Mouse (Mus musculus): ENCODE results near the gene Igf1r.
"Not testable (repeated sequence)": the region's sequence is repeated elsewhere in the genome, so short reads cannot be mapped to it uniquely, and the experiment has no call there.

The Igf1r gene

GRCm38 (mm10) chr7:68266691-68267090 lies 314.1 kb downstream of the Igf1r start:
- no peak for DNase-seq (ENCODE audit: low spot score in 2 of 2)

- no peak for DNase-seq (ENCODE audit: low spot score in 2 of 2)
Measured at GRCm38 (mm10) chr7:68270551-68270950, 317.9 kb downstream of the Igf1r start.

GRCm38 (mm10) chr7:68271816-68272215 lies 319.2 kb downstream of the Igf1r start:
- DNase-seq (ENCODE audit: low spot score in 2 of 2) = no peak

DNA sequence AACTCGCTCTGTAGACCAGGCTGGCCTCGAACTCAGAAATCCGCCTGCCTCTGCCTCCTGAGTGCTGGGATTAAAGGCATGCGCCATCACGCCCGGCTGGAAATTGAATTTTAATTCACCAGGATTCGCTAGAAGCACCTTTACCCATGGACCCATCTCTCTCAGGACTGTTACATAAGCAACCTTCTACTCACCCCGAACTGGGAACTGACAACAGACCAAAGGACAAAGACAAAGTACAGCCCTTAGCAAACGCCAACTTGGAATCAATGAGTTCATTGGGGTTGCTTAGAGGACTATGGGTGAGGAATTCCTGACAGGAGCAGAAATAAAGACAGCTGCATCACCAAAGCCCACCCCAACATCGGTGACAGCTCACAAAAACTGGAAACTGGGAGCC lies 320.0 kb downstream of the Igf1r start:
- no peak for DNase-seq (ENCODE audit: low spot score in 2 of 2)

DNA sequence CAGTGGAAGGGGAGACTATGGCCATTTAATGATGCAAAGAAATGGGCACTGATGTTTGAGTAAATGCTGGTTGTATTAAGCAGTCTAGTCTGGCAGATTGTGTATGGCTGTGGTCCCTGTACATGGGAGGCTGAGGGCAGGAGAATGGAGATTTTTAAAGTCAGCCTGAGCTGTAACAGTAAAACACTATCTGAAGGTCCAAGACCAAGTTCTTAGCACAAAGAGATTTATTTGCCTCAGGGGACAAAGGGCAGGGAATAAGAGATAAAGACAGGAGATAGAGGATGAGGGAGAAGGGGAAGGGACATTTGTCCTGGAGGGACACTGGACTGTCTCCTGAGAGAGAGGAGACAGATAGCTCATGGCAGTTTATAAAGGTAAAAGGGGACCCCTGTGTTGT lies 320.9 kb downstream of the Igf1r start, which contains the start of gene Fam169b:
TSS of gene Fam169b (plus strand) at position 325 of the 400 bp plus-strand sequence.
- DNase-seq (ENCODE audit: low spot score in 2 of 2) = no peak

GRCm38 (mm10) chr7:68274218-68274617 lies 321.6 kb downstream of the Igf1r start:
- DNase-seq (ENCODE audit: low spot score in 2 of 2) = no peak

DNA sequence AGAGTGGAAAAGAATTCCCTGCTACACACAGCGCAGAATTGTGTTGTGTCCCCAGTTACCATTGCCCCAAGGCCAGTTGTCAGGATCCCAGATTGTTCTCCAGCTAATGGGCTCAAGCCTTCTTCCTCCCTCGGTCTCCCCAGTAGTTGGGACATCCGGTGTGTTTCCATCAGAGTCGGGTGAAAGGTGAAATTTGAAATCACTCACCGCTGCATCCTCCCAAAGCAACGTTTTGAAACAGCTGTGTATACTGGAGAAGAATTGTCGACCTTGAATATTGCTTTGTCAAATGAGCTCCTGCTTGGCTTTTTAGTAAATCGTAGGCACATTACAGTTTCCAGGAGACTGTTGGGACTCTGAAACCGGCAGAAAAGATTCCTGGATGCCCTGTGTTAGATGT lies 322.3 kb downstream of the Igf1r start:
- DNase-seq (ENCODE audit: low spot score in 2 of 2) = no peak

DNA sequence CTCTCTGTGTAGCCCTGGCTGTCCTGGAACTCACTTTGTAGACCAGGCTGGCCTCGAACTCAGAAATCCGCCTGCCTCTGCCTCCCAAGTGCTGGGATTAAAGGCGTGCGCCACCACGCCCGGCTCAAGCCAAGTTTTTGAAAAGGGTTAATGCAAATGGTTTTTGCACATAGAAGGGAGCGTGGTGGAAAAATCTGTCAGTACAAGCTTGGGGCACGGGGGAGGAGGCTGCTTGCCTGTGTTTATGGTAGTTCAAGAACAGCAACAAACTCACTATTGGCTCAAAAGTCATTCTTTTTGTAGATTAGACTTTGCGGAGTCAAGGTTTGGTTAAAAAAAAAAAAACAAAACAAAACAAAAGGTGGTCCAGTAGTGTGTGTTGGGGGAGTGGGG lies 322.8 kb downstream of the Igf1r start:
- DNase-seq (ENCODE audit: low spot score in 2 of 2) = peak in 1 of 2 experiments; percentile 37

DNA sequence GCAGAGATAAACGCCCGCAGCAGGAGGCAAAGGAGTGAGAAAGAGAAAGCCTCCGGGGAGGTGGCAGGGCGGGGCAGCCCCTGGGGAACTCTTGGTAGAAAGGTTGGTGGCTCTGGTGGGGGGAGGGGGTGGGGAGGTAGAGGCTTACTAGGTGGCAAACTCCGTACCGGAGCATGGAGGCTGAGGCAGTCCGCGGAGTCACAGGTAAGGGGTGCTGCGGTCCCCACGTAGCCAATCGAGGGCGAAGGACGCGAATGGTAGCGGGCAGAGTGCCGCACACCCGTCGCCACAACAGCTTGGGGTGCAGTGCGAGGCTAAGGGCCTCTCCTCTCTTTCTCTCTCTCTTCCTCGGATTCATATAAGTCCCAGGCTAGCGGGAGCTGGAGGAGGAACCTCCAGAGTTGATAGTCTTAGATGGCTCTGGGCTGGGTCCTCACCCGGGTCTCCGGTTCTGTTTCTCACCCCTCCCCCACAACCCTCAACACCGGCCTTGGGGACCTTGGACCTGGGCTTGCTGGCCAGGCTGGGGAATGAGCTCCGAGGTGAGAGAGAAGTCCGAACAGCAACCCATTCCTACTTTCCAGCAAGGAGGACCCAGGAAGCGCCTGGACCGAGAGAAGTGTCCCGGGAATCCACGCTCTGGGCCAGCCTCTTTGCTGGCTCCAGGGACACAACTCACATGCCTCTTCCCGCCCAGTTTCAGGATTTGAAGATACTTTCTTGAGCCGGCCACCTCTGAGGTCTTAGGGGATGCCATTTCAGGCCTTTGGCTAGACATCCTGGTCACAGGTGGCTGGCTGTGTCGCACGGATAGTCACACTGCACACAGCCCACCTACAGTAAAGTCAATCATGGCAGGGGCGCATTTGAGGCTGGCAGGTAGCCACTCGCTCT lies 323.5 kb downstream of the Igf1r start:
- DNase-seq (ENCODE audit: low spot score in 2 of 2) = peak; percentile 79 to 80

DNA sequence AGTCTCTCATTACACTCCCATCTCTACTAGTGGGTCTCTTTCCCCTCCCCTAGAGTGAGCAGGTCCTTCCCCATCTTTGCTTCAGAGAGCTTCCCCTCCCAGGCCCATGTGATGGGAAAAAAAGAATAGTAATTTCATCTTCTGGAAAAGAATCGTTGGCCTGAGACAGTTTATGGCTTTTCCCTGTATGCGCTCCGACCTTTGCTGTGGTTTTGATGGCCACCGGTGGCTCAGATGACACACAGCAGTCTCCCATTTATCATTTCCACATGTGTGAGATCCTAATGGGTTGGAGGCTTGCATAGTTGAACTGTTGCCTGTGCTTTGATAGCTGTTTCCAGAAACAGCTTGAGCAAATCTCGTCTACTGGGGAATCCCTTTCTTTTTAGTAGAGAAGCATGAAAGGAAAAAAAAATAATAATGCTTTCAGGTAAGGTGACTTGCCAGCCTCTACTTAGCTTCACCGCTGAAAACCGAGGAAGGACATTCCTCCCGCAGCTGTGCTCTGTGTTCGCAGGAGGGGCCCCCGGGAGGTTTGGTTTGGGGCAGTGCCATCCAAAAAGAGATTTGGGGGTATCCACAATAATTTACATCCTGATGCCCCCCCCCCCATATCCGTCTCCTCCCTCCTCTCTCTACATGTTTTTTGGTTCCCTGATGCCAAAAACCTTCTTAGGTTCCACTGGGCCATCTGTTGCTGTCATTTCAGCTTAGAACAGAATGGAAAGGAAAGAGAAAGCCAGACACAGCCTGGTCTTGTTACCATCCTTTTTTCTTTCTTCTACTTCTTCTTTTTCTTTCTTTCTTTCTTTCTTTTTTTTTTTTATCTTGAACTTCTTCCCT lies 324.6 kb downstream of the Igf1r start:
- no peak for DNase-seq (ENCODE audit: low spot score in 2 of 2)

GRCm38 (mm10) chr7:68277897-68278270 lies 325.3 kb downstream of the Igf1r start:
- DNase-seq (ENCODE audit: low spot score in 2 of 2) = no peak

DNA sequence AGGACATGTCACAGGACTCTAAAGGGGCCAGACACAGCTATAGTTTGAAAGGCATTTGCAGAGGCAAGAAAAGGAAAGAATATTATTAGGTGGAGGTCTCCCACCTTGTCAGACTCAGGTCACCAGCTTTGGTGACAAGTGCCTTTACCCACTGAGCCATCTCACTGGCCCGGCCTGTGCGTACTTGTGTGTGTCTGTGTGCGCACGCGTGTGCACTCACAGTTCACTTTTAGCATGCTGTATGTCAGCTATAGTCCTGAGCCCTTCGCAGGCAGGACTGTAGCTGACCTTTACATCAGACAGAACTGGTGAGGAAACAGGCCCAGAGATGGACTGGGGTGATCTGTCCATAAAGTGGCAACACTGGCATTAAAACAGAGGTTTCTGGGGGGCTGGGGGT lies 325.8 kb downstream of the Igf1r start:
- DNase-seq (ENCODE audit: low spot score in 2 of 2) = no peak

DNA sequence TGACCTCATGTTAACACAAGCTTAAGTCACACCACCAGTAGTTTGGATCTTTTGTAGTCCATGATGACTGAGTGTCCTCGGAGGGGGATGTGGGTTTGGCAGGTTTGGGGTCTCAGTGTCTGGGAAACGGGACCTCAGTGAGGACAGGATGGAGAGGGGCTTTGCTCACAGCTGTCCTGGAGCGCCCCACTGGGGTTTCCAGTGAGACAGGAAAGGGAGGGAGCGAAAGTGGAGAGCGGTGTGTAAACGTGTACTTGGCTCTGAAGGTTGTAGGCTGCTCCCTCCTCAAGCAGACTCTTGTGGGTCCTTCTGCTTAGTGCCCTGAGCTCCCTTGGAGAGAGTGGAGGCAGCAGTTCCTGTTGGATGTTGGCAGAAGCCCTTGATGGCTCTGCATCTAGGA lies 326.3 kb downstream of the Igf1r start:
- DNase-seq (ENCODE audit: low spot score in 2 of 2) = no peak

- no peak for DNase-seq (ENCODE audit: low spot score in 2 of 2)
Measured at GRCm38 (mm10) chr7:68279481-68279880, 326.9 kb downstream of the Igf1r start.

GRCm38 (mm10) chr7:68280352-68280869 lies 327.8 kb downstream of the Igf1r start:
- DNase-seq (ENCODE audit: low spot score in 2 of 2) = no peak

DNA sequence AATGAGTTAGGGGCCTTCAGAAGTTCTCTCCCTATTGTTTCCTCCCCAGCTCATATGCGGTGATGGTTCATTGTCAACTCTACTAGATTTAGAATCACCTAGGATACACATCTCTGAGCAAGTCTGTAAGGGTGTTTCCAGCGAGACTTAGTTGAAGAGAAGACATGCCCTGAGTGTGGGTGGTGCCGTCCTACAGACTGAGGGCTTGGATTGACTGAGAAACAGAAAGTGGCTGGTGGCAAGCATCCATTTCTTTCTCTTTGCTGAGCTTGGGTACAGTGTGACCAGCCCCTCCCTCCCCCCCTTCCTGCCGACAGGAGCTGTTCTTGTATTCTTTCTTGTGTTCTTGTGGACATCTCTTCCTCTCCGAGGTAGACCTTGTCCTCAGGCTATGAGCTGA lies 328.7 kb downstream of the Igf1r start:
- DNase-seq (ENCODE audit: low spot score in 2 of 2) = no peak

DNA sequence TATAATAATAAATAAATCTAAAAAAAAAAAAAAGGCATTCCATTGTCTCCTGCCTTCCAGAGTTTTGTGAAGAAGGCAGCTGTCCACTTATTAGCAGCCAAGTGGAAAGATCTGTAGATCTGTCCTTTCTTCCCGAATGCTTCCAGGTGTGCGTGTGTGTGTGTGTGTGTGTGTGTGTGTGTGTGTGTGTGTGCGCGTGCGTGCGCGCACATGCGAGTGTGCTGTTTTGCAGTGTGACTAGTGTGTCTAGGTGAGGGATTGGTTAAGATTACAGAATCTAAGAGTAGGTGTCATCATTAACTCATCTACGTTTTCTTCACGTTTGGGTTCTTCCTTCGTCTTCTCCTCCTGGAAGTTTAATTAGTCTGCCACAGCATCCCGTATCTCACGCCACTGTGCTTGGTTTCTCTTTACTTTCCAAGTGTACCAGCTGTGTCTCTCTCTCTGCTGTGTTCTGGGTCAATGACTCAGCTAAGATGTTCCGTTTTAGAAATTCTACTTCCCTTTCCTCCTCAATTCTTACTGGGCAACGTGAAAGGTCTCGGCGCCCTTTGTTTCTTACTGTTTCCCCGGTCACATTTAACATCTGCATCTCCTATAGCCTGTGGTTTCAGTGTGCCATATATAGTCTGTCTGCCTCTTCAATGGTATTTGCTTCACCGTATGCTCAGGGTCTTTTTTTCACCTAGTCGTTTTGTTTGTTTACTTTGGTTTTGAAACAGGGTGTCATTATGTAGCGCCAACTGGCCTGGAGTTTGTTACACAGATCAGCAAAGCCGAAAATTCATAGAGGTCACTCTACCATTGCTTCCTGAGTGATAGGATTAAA lies 329.9 kb downstream of the Igf1r start:
- DNase-seq (ENCODE audit: low spot score in 2 of 2) = peak; percentile 68 to 73

GRCm38 (mm10) chr7:68283133-68283520 lies 330.5 kb downstream of the Igf1r start:
- DNase-seq (ENCODE audit: low spot score in 2 of 2) = not testable (repeated sequence)
